Mouse (Mus musculus): ENCODE results near the gene Msto1. TPM values are rescaled to one million over a fixed set of nuclear protein-coding genes. Genes with fewer than 3 reads are reported as not detected.
A peak's percentile ranks its signal among the peaks of the same experiment; 100 is the strongest.
"Not testable (repeated sequence)": the region's sequence is repeated elsewhere in the genome, so short reads cannot be mapped to it uniquely, and the experiment has no call there.

The Msto1 gene
- polyA plus RNA-seq (2015; fragmentation: Nextera tagmentation; extraction: Ambion mirVana), result 45.7 and 48.3 TPM in 2 replicates

- Histone ChIP-seq H3K9me3 (no peaks in the 10 kb centered on the region), H3K36me3 (peaks cover 37% of the 10 kb centered on the region), H3K9ac (peak within 1 kb of the TSS; percentile 88), H3K27me3 (no peaks in the 10 kb centered on the region), H3K4me1 (peaks cover 17% of the 10 kb centered on the region), H3K27ac (peak within 1 kb of the TSS; percentile 83), H3K4me2 (replicated peaks) (peak within 1 kb of the TSS; percentile 80), H3K4me3 (peak within 1 kb of the TSS; percentile 77)
- under 1% methylated on average over 45 of the region's 62 CpGs for WGBS
- peak; percentile 96 for ATAC-seq (ENCODE audit: low FRiP score, low read depth)
Measured at GRCm38 (mm10) chr3:88913511-88914383, at the start of gene Msto1. Gene Msto1, minus strand, starts transcription at chr3:88913999.

- H3K4me3 ChIP-seq; H3K27ac ChIP-seq; H3K4me2 ChIP-seq (replicated peaks); H3K4me1 ChIP-seq; H3K27me3 ChIP-seq; H3K9ac ChIP-seq; ATAC-seq (ENCODE audit: low FRiP score, low read depth); H3K9me3 ChIP-seq: not testable (repeated sequence)
- H3K36me3 ChIP-seq, result peaks cover 18% of the 10 kb centered on the region
Measured at GRCm38 (mm10) chr3:88963211-88963610, 49.4 kb upstream of the Msto1 start.

GRCm38 (mm10) chr3:88953736-88954135 is 39.9 kb upstream of the Msto1 start:
- ATAC-seq (ENCODE audit: low FRiP score, low read depth), result no peak
- no peak overlapping the region for H3K4me2 ChIP-seq (replicated peaks)
- no peaks in the 10 kb centered on the region for H3K27me3 ChIP-seq
- no peak overlapping the region for H3K4me3 ChIP-seq
- no peaks in the 10 kb centered on the region for H3K36me3 ChIP-seq
- peaks cover 21% of the 10 kb centered on the region for H3K4me1 ChIP-seq
- no peak overlapping the region for H3K9ac ChIP-seq
- no peaks in the 10 kb centered on the region for H3K9me3 ChIP-seq
- no peak overlapping the region for H3K27ac ChIP-seq

- Histone ChIP-seq H3K27ac (no peak overlapping the region), H3K27me3 (no peaks in the 10 kb centered on the region), H3K9ac (no peak overlapping the region), H3K36me3 (no peaks in the 10 kb centered on the region), H3K4me2 (replicated peaks) (no peak overlapping the region), H3K4me1 (peaks cover 26% of the 10 kb centered on the region), H3K9me3 (no peaks in the 10 kb centered on the region), H3K4me3 (no peak overlapping the region)
- 83% methylated on average over 4 of the region's 4 CpGs for WGBS
- no peak for ATAC-seq (ENCODE audit: low FRiP score, low read depth)
Measured at GRCm38 (mm10) chr3:88953246-88953645, 39.4 kb upstream of the Msto1 start.

GRCm38 (mm10) chr3:88951327-88951800 is 37.6 kb upstream of the Msto1 start:
- Histone ChIP-seq H3K4me1 (peaks cover 36% of the 10 kb centered on the region), H3K4me2 (replicated peaks) (peak overlapping the region; percentile 79), H3K27ac (peak overlapping the region; percentile 100), H3K9ac (peak overlapping the region; percentile 95), H3K9me3 (no peaks in the 10 kb centered on the region), H3K27me3 (no peaks in the 10 kb centered on the region), H3K36me3 (no peaks in the 10 kb centered on the region), H3K4me3 (peak overlapping the region; percentile 91)
- ATAC-seq (ENCODE audit: low FRiP score, low read depth), result no peak
- WGBS, result under 1% methylated on average over 5 of the region's 5 CpGs

- H3K4me2 ChIP-seq (replicated peaks), result peak within 1 kb of the TSS; percentile 79
- H3K9me3 ChIP-seq, result no peaks in the 10 kb centered on the region
- peak within 1 kb of the TSS; percentile 100 for H3K27ac ChIP-seq
- under 1% methylated on average over 39 of the region's 64 CpGs for WGBS
- no peaks in the 10 kb centered on the region for H3K36me3 ChIP-seq
- H3K4me3 ChIP-seq, result peak within 1 kb of the TSS; percentile 91
- no peaks in the 10 kb centered on the region for H3K27me3 ChIP-seq
- peak; percentile 78 for ATAC-seq (ENCODE audit: low FRiP score, low read depth)
- peaks cover 36% of the 10 kb centered on the region for H3K4me1 ChIP-seq
- peak within 1 kb of the TSS; percentile 95 for H3K9ac ChIP-seq
Measured at GRCm38 (mm10) chr3:88950576-88951326, 37.0 kb upstream of the Msto1 start, which contains the start of the genes Ash1l and Dap3. Gene Ash1l, plus strand, starts transcription at chr3:88950622. Gene Dap3, minus strand, starts transcription at chr3:88951181.

- Histone ChIP-seq H3K9me3 (no peaks in the 10 kb centered on the region), H3K4me1 (peaks cover 36% of the 10 kb centered on the region), H3K4me3 (peak overlapping the region; percentile 91), H3K36me3 (no peaks in the 10 kb centered on the region), H3K4me2 (replicated peaks) (peak overlapping the region; percentile 79), H3K27me3 (no peaks in the 10 kb centered on the region), H3K27ac (peak overlapping the region; percentile 100), H3K9ac (peak overlapping the region; percentile 95)
- under 1% methylated on average over 65 of the region's 92 CpGs for WGBS
- ATAC-seq (ENCODE audit: low FRiP score, low read depth), result peak; percentile 92
Measured at GRCm38 (mm10) chr3:88949786-88950575, 36.2 kb upstream of the Msto1 start.

GRCm38 (mm10) chr3:88944109-88944508 is 30.3 kb upstream of the Msto1 start:
- no peak overlapping the region for H3K27ac ChIP-seq
- no peak for ATAC-seq (ENCODE audit: low FRiP score, low read depth)
- H3K36me3 ChIP-seq, result peaks cover 31% of the 10 kb centered on the region
- peaks cover 19% of the 10 kb centered on the region for H3K4me1 ChIP-seq
- no peak overlapping the region for H3K9ac ChIP-seq
- no peaks in the 10 kb centered on the region for H3K9me3 ChIP-seq
- WGBS, result 92% methylated on average over 4 of the region's 4 CpGs
- H3K27me3 ChIP-seq, result no peaks in the 10 kb centered on the region
- H3K4me3 ChIP-seq, result no peak overlapping the region
- no peak overlapping the region for H3K4me2 ChIP-seq (replicated peaks)

- no peak for ATAC-seq (ENCODE audit: low FRiP score, low read depth)
- Histone ChIP-seq H3K9me3 (no peaks in the 10 kb centered on the region), H3K4me3 (no peak overlapping the region), H3K9ac (no peak overlapping the region), H3K27me3 (no peaks in the 10 kb centered on the region), H3K36me3 (peaks cover 48% of the 10 kb centered on the region), H3K4me2 (replicated peaks) (no peak overlapping the region), H3K27ac (no peak overlapping the region), H3K4me1 (peaks cover 1% of the 10 kb centered on the region)
- 93% methylated on average over 10 of the region's 10 CpGs for WGBS
Measured at GRCm38 (mm10) chr3:88942316-88942880, 28.6 kb upstream of the Msto1 start.

- 65% methylated on average over 3 of the region's 3 CpGs for WGBS
- H3K4me3 ChIP-seq, result no peak overlapping the region
- no peak; the same call in 1 of the 2 replicates for ATAC-seq (ENCODE audit: low FRiP score, low read depth)
- H3K4me2 ChIP-seq (replicated peaks), result no peak overlapping the region
- H3K9me3 ChIP-seq, result no peaks in the 10 kb centered on the region
- H3K27ac ChIP-seq, result no peak overlapping the region
- no peaks in the 10 kb centered on the region for H3K27me3 ChIP-seq
- H3K4me1 ChIP-seq, result no peaks in the 10 kb centered on the region
- peaks cover 68% of the 10 kb centered on the region for H3K36me3 ChIP-seq
- no peak overlapping the region for H3K9ac ChIP-seq
Measured at GRCm38 (mm10) chr3:88939749-88940148, 25.9 kb upstream of the Msto1 start.

- Histone ChIP-seq H3K36me3 (peaks cover 75% of the 10 kb centered on the region), H3K4me2 (replicated peaks) (no peak overlapping the region), H3K4me1 (no peaks in the 10 kb centered on the region), H3K27me3 (no peaks in the 10 kb centered on the region), H3K27ac (no peak overlapping the region), H3K9me3 (no peaks in the 10 kb centered on the region), H3K9ac (no peak overlapping the region), H3K4me3 (no peak overlapping the region)
- ATAC-seq (ENCODE audit: low FRiP score, low read depth), result no peak
- 88% methylated on average over 10 of the region's 10 CpGs for WGBS
Measured at GRCm38 (mm10) chr3:88939071-88939470, 25.3 kb upstream of the Msto1 start.
